Mouse (Mus musculus): Measurements from ENCODE around the gene Gpt2.

The Gpt2 gene

DNA sequence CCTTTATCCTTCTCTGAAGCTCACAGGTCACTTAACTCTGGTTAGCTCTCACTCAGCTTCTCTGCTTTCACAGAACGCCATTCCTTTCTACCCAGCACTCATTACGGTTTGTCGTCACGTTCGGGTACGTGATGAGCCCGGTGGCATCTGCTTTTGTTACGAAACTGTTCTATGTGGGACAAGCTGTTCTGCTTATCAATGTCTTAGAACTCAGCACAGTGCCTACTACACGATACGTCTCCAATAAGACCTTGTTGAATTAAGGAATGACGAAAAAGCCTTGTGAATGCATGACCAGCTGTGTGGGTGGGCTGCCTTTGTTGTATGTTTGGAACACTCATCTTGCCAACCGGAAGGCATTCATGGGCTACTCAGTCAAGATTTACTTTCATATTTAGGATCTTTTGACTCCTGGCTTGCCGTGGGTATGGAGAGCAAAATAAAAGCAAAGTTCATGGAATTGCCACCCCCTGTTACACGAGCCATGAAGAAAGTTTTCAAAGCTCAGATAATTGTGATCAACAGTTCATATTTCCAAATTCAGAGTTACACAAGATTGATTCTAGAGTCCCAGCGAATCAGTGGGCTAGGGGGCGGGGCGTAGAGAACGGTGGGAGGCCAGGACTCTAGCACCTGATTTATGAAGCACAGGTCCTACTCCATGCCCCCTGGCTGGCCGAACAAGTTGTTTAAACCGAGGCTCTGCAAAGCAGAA, 4.3 kb upstream of the Gpt2 start:
- no peak for DNase-seq (ENCODE audit: low spot score)

GRCm38 (mm10) chr8:85488631-85489030, 3.7 kb upstream of the Gpt2 start:
- DNase-seq (ENCODE audit: low spot score), result no peak

DNA sequence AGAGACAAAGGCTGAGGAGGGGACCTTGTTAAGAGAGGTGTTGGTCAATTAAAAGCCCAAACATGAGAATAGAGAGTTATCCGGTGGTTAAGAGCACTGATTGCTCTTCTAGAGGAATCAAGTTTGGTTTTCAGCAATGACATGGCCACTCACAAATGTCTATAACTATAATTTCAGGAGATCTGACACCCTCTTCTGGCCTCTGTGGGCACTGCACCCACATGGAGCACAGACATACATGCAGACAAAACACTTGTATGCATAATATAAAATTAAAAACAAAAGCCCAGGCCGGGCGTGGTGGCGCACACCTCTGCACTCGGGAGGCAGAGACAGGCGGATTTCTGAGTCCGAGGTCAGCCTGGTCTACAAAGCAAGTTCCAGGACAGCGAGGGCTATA, 2.8 kb upstream of the Gpt2 start:
- DNase-seq (ENCODE audit: low spot score), result no peak

DNA sequence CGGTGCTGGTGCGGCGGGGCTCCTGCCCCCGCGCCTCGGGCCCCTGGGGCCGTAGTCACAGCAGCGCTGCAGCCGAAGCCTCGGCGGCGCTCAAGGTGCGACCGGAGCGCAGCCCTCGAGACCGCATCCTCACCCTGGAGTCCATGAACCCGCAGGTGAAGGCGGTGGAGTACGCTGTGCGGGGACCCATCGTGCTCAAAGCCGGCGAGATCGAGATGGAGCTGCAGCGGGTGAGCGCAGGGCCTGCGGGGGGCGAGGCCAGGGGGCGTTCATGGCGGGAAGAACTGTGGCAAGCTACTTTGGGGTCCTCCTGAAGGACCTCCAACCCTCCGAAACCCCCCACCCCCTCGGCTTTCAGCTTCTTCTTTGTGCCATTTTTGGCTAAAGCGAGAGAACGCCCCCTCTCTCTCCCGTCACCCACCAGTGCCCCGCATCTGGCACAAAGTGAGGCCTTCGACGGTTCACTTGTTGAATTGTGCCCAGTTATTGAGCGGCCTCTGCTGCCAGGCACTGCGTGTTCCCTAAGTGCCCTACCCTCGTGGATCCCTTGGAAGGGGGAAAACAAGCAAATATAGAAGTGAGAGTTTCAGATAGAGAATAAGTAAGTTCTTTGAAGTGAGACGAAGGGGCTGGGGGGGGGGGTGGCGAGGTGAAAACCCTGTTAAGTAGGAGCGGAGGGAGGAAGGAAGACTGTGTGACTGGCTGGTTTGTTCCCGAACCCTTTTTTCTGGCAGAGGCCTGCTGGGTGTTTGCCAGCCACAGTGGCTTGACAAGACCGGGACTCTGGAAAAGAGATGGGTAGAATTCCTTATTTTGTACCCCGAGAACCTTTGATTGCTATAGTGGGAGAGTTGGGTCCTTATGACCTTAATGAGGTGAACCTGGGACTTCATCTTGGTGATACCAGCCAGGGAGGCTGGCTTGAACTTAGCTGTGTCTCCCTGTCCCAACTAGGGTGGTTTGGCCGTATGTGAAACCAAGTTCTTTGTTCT, 860 bp downstream of the Gpt2 start:
- no peak for DNase-seq (ENCODE audit: low spot score)

DNA sequence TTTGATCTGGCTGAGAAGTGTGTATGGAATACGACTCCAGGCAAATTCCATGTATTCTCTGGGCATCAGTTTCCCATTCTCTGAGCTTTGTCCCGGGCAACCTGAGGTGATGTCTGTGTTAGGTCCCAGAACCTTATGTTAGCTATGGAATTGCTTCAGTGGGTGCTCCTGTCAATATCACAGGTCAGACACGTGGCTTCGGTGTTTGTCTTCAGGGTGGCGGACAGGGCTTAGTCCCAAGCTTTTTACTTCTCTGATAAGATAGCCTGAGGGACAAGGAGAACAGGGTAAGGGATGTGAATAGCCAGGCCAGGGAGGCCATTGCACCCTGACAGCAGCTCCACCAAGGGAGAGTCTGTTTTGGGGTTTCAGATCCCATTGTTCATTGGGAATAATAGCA, 3.7 kb downstream of the Gpt2 start:
- no peak for DNase-seq (ENCODE audit: low spot score)

DNA sequence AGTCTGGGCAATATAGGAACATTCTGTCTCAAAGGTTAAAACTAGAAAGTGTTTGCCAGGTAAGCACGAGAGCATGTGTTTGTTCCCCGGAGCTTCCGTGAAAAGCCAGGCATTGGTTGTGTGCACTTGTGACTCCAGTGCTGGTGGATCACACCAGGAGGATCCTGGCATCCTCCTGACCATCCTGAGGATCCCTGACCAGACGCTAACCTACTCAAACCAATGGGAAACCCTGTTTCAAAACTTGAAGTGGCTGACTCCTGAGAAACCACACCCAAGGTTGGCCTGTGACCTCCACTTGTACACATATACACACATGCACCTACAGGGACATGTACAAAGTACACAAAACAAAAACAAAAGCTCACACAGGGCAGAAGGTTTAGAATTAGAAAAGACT, 4.4 kb downstream of the Gpt2 start:
- no peak for DNase-seq (ENCODE audit: low spot score)

DNA sequence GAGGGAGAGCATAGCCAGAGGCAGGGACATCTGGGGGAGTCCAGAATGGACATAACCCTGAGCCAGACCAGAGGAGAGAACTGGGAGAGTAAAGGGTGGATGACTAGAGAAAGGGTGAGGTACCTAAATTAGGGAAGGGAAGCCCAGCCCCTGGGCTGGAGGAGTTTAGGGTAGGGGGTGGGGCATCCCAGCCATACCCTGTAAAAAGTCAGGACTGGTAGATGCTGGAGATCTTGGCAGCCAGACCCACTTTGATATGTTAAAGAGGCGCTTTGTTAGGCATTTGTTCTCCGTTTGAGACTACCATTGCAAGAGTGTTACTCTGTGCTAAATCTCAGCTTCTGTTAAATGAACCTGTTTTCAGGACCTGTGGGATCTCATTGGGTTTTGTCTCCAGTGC, 6.2 kb downstream of the Gpt2 start:
- DNase-seq (ENCODE audit: low spot score), result no peak

GRCm38 (mm10) chr8:85500460-85500859, 8.1 kb downstream of the Gpt2 start:
- no peak for DNase-seq (ENCODE audit: low spot score)

DNA sequence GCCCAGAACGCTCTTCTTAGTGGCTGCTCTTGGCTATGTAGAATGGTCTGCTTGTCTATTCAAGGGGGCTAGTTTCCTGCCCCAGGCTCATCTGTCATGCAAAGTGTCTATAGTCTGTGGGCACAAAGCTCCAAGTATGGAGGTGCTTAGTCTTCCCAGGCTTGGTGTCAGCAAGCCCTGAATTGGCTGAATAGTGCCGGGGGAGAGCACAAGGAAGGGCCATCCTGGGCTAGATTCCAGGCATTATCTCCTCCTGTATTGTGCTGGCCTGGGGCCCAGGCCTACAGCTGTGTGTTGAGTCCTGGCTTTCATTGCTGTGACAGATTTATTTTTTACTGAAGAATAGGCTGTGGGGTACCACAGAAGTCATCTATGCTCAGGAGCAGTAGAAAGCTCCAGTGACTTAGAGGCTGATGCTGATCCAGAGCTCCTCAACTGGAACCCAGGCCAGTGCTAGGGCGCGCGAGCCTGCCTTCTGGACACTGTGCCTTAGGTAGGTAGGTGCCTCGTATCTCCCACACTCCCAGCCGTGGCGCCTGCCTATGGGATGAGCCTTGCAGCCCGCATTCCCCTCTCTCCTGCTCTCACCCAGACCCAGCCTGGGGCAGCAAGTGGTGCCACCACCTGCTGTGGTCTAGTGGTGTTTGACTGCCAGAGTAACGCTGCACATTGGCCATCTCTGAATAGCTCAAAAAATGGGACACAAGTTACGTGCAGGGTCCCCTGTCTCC, 8.7 kb downstream of the Gpt2 start:
- DNase-seq (ENCODE audit: low spot score), result no peak

- no peak for DNase-seq (ENCODE audit: low spot score)
These were observed 10.0 kb downstream of the Gpt2 start for GRCm38 (mm10) chr8:85502381-85502780.

DNA sequence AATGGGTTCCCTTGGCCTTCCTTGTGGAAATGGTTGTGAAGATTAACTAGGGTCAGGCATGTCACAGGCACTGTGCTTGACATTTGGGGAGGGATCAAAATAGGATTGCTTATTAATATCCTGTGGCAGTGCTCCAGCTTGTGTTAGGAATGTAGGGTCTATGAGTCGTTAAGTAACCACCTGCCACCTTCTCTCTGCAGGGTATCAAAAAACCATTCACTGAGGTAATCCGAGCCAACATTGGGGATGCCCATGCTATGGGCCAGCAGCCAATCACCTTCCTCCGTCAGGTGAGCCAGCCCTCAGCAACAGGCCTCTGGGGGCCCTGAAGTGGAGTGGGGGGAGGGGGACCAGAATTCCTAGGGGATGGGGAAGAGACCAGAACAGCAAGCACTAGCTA, 10.7 kb downstream of the Gpt2 start:
- no peak for DNase-seq (ENCODE audit: low spot score)

DNA sequence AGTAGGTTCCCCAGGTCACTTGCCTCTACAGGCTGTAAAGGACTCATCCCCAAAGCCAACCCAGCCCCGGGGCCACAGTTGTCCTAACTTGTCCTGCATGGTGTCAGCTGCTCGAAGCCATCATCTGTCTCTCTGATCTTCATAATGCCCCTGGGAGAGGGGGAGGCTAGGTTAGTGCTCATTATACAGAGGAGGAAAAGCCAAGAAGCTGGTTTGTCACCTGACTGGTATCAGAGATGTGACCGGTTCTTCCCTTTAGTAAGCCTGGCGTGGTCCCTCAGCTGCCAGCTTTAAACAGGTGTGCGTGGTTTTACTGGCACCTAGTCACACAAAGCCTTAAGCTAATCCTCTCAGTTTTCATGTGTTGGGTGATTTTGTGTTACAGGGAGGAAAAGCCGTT, 12.3 kb downstream of the Gpt2 start:
- no peak for DNase-seq (ENCODE audit: low spot score)

- DNase-seq (ENCODE audit: low spot score), result no peak
These were observed 14.2 kb downstream of the Gpt2 start for GRCm38 (mm10) chr8:85506620-85507019.

DNA sequence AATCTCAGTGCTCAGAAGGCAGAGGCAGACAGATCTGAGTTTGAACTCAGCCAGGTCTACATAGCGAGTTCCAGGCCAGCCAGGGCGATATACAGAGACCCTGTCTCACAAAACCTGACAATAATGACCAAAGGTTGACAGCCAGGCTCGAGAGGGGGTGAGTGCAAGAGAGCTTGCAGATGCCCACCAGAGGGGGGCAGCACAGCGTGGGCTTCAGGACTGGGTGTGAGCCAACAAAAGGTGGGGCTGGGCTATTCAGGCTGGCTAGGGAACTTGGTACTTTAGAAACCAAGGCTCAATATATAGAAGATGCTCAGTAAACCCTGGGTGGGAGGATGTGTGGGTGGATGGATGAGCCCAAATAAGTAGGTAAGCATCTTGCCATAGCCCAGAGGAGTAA, 16.3 kb downstream of the Gpt2 start:
- DNase-seq (ENCODE audit: low spot score), result no peak

DNA sequence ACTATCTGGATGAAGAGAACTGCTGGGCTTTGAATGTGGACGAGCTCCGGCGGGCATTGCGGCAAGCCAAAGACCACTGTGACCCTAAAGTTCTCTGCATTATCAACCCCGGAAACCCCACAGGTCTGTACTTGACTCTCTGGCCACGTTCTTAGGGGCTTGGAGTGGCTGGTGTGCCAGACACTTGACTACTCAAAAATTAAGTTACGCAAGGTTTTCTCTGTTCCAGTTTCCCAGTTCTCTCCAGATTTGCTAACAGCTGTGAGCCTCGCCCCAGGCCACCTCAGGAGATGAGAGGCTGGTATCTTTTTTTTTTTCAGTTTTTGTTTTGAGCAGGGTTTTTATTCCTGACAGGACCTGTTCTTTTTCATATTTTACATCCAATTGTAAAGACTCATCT, 19.9 kb downstream of the Gpt2 start:
- DNase-seq (ENCODE audit: low spot score), result no peak

DNA sequence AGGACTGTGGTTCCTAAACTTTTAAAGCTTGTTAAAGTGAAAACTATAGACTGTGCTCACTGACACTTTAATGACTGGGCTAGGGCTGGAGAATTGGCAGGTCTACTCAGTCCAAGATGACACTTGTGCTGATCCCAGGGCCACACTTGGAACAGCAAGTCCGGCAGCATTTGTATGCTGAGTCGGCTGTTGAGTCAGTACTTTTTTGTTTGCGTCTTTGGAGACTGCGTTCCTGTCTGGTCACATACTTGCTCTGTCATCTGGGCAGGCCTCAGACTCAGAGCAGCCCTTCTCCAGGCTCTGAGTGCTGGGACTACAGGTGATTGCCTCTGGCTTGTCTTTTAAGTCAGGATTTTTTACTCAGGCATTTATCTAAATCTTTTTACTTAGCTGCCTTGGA, 20.9 kb downstream of the Gpt2 start:
- DNase-seq (ENCODE audit: low spot score), result no peak

GRCm38 (mm10) chr8:85515391-85515790, 23.0 kb downstream of the Gpt2 start:
- no peak for DNase-seq (ENCODE audit: low spot score)

- DNase-seq (ENCODE audit: low spot score), result no peak
These were observed 25.0 kb downstream of the Gpt2 start for GRCm38 (mm10) chr8:85517336-85517735.

DNA sequence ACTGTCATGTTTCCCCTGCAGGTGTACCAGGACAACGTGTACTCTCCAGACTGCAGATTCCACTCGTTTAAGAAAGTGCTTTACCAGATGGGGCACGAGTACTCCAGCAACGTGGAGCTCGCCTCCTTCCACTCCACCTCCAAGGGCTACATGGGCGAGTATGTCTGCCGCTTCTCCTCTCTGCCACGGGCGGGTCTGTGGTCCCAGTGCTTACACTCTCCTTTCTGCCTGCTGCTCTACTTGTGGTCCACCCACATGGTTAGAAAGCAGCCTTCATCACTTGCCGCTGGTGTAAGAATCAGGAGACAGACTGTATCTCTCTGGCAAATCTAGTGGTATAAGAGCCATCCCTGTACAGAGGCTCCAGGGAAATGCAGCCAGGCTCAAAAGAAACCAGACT, 25.6 kb downstream of the Gpt2 start:
- no peak for DNase-seq (ENCODE audit: low spot score)

DNA sequence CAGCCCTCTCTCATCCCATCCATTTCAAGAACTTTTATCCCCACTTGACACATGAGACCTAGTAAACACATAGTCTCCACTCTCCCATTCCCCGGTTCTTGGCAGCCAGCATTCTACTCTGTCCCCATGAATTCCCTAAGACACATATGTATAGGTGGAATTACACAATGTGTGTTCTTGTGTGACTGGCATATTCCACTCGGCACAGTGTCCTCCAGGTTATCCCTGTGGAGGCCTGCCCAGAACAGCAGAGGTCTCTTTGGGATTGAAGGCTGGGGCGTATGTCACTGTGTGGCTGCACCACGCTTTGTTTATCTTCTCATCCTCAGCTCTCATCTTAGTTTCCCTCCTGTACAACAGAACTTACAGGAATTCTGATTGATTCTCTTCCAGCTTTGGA, 28.2 kb downstream of the Gpt2 start:
- no peak for DNase-seq (ENCODE audit: low spot score)

DNA sequence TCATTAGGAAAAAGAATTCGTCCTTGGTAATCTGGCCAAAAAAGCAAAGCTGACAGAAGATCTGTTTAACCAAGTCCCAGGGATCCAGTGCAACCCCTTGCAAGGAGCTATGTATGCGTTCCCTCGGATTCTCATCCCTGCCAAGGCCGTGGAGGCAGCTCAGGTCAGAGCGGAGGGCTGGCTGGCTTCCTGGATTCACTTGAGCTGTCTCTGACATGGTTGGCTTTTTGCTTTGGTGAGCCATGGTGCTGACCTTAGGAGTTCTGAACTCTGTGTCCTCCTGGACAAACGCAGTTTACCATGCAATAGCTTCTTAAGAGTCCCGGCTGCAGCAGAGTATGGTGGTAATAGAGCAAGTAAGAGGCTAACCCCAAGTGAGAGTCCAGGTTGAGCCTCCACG, 29.0 kb downstream of the Gpt2 start:
- DNase-seq (ENCODE audit: low spot score), result no peak

GRCm38 (mm10) chr8:85524086-85524485, 31.7 kb downstream of the Gpt2 start:
- DNase-seq (ENCODE audit: low spot score), result no peak

- no peak for DNase-seq (ENCODE audit: low spot score)
These were observed 33.7 kb downstream of the Gpt2 start for GRCm38 (mm10) chr8:85526105-85526504.
